Mouse (Mus musculus): ENCODE measurements around the gene Amot. TPM values are rescaled to one million over a fixed set of nuclear protein-coding genes. Genes with fewer than 3 reads are reported as not detected.

Amot gene
- polyA plus RNA-seq, 1 experiment from 2014 or later = 25.5 TPM

- no peaks in the 10 kb centered on the region for H3K36me3 ChIP-seq
- no peaks in the 10 kb centered on the region for H3K4me1 ChIP-seq
- no peak overlapping the region for H3K27ac ChIP-seq
- no peak for DNase-seq (ENCODE audit: low spot score)
- H3K9me3 ChIP-seq = no peaks in the 10 kb centered on the region
- no peak overlapping the region for H3K4me3 ChIP-seq
- H3K27me3 ChIP-seq (ENCODE audit: insufficient read depth, poor library complexity, severe bottlenecking) = no peaks in the 10 kb centered on the region
- 89% methylated on average over 6 of the region's 6 CpGs for WGBS
Observed at GRCm38 (mm10) chrX:145468264-145468663, 36.7 kb downstream of the Amot start.

GRCm38 (mm10) chrX:145463524-145463923, 41.5 kb downstream of the Amot start:
- Histone ChIP-seq H3K27me3 (ENCODE audit: insufficient read depth, poor library complexity, severe bottlenecking) (no peaks in the 10 kb centered on the region), H3K4me1 (no peaks in the 10 kb centered on the region), H3K36me3 (0 out of 2 replicates have a peak, but pooled peaks cover 2% of the 10 kb centered on the region), H3K9me3 (no peaks in the 10 kb centered on the region), H3K27ac (no peak overlapping the region), H3K4me3 (no peak overlapping the region)
- 69% methylated on average over 2 of the region's 2 CpGs for WGBS
- DNase-seq (ENCODE audit: low spot score) = no peak

- WGBS = 62% methylated on average over 3 of the region's 3 CpGs
- 0 out of 2 replicates have a peak, but pooled peaks cover 2% of the 10 kb centered on the region for H3K36me3 ChIP-seq
Observed at GRCm38 (mm10) chrX:145461339-145461738, 43.6 kb downstream of the Amot start.

GRCm38 (mm10) chrX:145456251-145456650, 48.7 kb downstream of the Amot start:
- WGBS = 88% methylated on average over 4 of the region's 4 CpGs
- Histone ChIP-seq H3K4me3 (no peak overlapping the region), H3K9me3 (no peaks in the 10 kb centered on the region), H3K36me3 (peaks cover 9% of the 10 kb centered on the region; the same call in 1 of the 2 replicates), H3K27ac (no peak overlapping the region), H3K4me1 (no peaks in the 10 kb centered on the region), H3K27me3 (ENCODE audit: insufficient read depth, poor library complexity, severe bottlenecking) (no peaks in the 10 kb centered on the region)
- no peak for DNase-seq (ENCODE audit: low spot score)

More at GRCm38 (mm10) chrX:145461339-145461738, 43.6 kb downstream of the Amot start:
- Histone ChIP-seq H3K4me3 (no peak overlapping the region), H3K4me1 (no peaks in the 10 kb centered on the region), H3K9me3 (no peaks in the 10 kb centered on the region), H3K27me3 (ENCODE audit: insufficient read depth, poor library complexity, severe bottlenecking) (no peaks in the 10 kb centered on the region), H3K27ac (no peak overlapping the region)
- DNase-seq (ENCODE audit: low spot score) = no peak

- Histone ChIP-seq H3K27me3 (ENCODE audit: insufficient read depth, poor library complexity, severe bottlenecking) (no peaks in the 10 kb centered on the region), H3K36me3 (peaks cover 14% of the 10 kb centered on the region)
- WGBS = 92% methylated on average over 6 of the region's 6 CpGs
Observed at GRCm38 (mm10) chrX:145455629-145456028, 49.4 kb downstream of the Amot start.

GRCm38 (mm10) chrX:145454828-145455227, 50.2 kb downstream of the Amot start:
- no peaks in the 10 kb centered on the region for H3K27me3 ChIP-seq (ENCODE audit: insufficient read depth, poor library complexity, severe bottlenecking)
- DNase-seq (ENCODE audit: low spot score) = no peak
- H3K36me3 ChIP-seq = peaks cover 19% of the 10 kb centered on the region
- no peak overlapping the region for H3K4me3 ChIP-seq
- WGBS = 68% methylated on average over 4 of the region's 4 CpGs
- H3K9me3 ChIP-seq = no peaks in the 10 kb centered on the region
- no peaks in the 10 kb centered on the region for H3K4me1 ChIP-seq
- H3K27ac ChIP-seq = no peak overlapping the region

More at GRCm38 (mm10) chrX:145455629-145456028, 49.4 kb downstream of the Amot start:
- no peaks in the 10 kb centered on the region for H3K4me1 ChIP-seq
- no peak overlapping the region for H3K4me3 ChIP-seq
- no peak for DNase-seq (ENCODE audit: low spot score)
- H3K27ac ChIP-seq = no peak overlapping the region
- no peaks in the 10 kb centered on the region for H3K9me3 ChIP-seq

- H3K36me3 ChIP-seq = no peaks in the 10 kb centered on the region
- no peaks in the 10 kb centered on the region for H3K9me3 ChIP-seq
- H3K4me1 ChIP-seq = no peaks in the 10 kb centered on the region
- WGBS = 88% methylated on average over 2 of the region's 2 CpGs
- H3K27ac ChIP-seq = no peak overlapping the region
- H3K4me3 ChIP-seq = no peak overlapping the region
- no peak for DNase-seq (ENCODE audit: low spot score)
- 0 out of 2 replicates have a peak, but pooled peaks cover 3% of the 10 kb centered on the region for H3K27me3 ChIP-seq (ENCODE audit: insufficient read depth, poor library complexity, severe bottlenecking)
Observed at GRCm38 (mm10) chrX:145441526-145441925, 63.5 kb downstream of the Amot start.

GRCm38 (mm10) chrX:145433652-145434051, 71.3 kb downstream of the Amot start:
- Histone ChIP-seq H3K4me1 (no peaks in the 10 kb centered on the region), H3K36me3 (no peaks in the 10 kb centered on the region), H3K4me3 (no peak overlapping the region), H3K27ac (no peak overlapping the region), H3K9me3 (no peaks in the 10 kb centered on the region), H3K27me3 (ENCODE audit: insufficient read depth, poor library complexity, severe bottlenecking) (0 out of 2 replicates have a peak, but pooled peaks cover 3% of the 10 kb centered on the region)
- no peak for DNase-seq (ENCODE audit: low spot score)
- 76% methylated on average over 4 of the region's 4 CpGs for WGBS

GRCm38 (mm10) chrX:145430836-145431570, 74.0 kb downstream of the Amot start:
- H3K27ac ChIP-seq = no peak overlapping the region
- DNase-seq (ENCODE audit: low spot score) = no peak
- no peak overlapping the region for H3K4me3 ChIP-seq
- H3K4me1 ChIP-seq = no peaks in the 10 kb centered on the region
- no peaks in the 10 kb centered on the region for H3K36me3 ChIP-seq
- WGBS = 81% methylated on average over 5 of the region's 5 CpGs
- H3K9me3 ChIP-seq = no peaks in the 10 kb centered on the region
- H3K27me3 ChIP-seq (ENCODE audit: insufficient read depth, poor library complexity, severe bottlenecking) = no peaks in the 10 kb centered on the region

- no peaks in the 10 kb centered on the region for H3K4me1 ChIP-seq
- H3K27me3 ChIP-seq (ENCODE audit: insufficient read depth, poor library complexity, severe bottlenecking) = no peaks in the 10 kb centered on the region
- WGBS = 70% methylated on average over 1 of the region's 1 CpGs
- H3K27ac ChIP-seq = no peak overlapping the region
- DNase-seq (ENCODE audit: low spot score) = no peak
- H3K4me3 ChIP-seq = no peak overlapping the region
- H3K9me3 ChIP-seq = no peaks in the 10 kb centered on the region
- no peaks in the 10 kb centered on the region for H3K36me3 ChIP-seq
Observed at GRCm38 (mm10) chrX:145428811-145429210, 76.2 kb downstream of the Amot start.

- 55% methylated on average over 2 of the region's 2 CpGs for WGBS
- Histone ChIP-seq H3K4me1 (no peaks in the 10 kb centered on the region), H3K4me3 (no peak overlapping the region), H3K9me3 (no peaks in the 10 kb centered on the region), H3K36me3 (no peaks in the 10 kb centered on the region), H3K27me3 (ENCODE audit: insufficient read depth, poor library complexity, severe bottlenecking) (no peaks in the 10 kb centered on the region), H3K27ac (no peak overlapping the region)
- DNase-seq (ENCODE audit: low spot score) = no peak
Observed at GRCm38 (mm10) chrX:145424026-145424425, 81.0 kb downstream of the Amot start.

- H3K4me3 ChIP-seq = no peak overlapping the region
- no peak for DNase-seq (ENCODE audit: low spot score)
- no peak overlapping the region for H3K27ac ChIP-seq
- 73% methylated on average over 1 of the region's 1 CpGs for WGBS
- no peaks in the 10 kb centered on the region for H3K9me3 ChIP-seq
- no peaks in the 10 kb centered on the region for H3K36me3 ChIP-seq
- no peaks in the 10 kb centered on the region for H3K27me3 ChIP-seq (ENCODE audit: insufficient read depth, poor library complexity, severe bottlenecking)
- 0 out of 2 replicates have a peak, but pooled peaks cover 8% of the 10 kb centered on the region for H3K4me1 ChIP-seq
Observed at GRCm38 (mm10) chrX:145414319-145414718, 90.7 kb downstream of the Amot start.

GRCm38 (mm10) chrX:145411425-145411824, 93.6 kb downstream of the Amot start:
- Histone ChIP-seq H3K9me3 (no peaks in the 10 kb centered on the region), H3K36me3 (no peaks in the 10 kb centered on the region), H3K4me1 (no peaks in the 10 kb centered on the region), H3K27ac (no peak overlapping the region), H3K4me3 (no peak overlapping the region), H3K27me3 (ENCODE audit: insufficient read depth, poor library complexity, severe bottlenecking) (no peaks in the 10 kb centered on the region)
- WGBS = 60% methylated on average over 6 of the region's 6 CpGs
- DNase-seq (ENCODE audit: low spot score) = no peak
